Mouse (Mus musculus) mesoderm, embryonic 11.5 days (tissue): Measurements from ENCODE around the gene Cntfr.

ENCODE experiments used
- DNase-seq: peaks from one replicate; pipeline ENCODE4 v3.0.0-alpha.2; 2012; ENCODE audit warnings: low read depth, low spot score

The Cntfr gene

GRCm38 (mm10) chr4:41648627-41649026 is 48.3 kb downstream of the Cntfr start:
- DNase-seq = no peak

GRCm38 (mm10) chr4:41648157-41648556 is 48.7 kb downstream of the Cntfr start:
- DNase-seq = no peak

- no peak for DNase-seq
Observed at GRCm38 (mm10) chr4:41645488-41645887, 51.4 kb downstream of the Cntfr start.

GRCm38 (mm10) chr4:41641199-41641822 is 55.6 kb downstream of the Cntfr start:
- no peak for DNase-seq

DNA sequence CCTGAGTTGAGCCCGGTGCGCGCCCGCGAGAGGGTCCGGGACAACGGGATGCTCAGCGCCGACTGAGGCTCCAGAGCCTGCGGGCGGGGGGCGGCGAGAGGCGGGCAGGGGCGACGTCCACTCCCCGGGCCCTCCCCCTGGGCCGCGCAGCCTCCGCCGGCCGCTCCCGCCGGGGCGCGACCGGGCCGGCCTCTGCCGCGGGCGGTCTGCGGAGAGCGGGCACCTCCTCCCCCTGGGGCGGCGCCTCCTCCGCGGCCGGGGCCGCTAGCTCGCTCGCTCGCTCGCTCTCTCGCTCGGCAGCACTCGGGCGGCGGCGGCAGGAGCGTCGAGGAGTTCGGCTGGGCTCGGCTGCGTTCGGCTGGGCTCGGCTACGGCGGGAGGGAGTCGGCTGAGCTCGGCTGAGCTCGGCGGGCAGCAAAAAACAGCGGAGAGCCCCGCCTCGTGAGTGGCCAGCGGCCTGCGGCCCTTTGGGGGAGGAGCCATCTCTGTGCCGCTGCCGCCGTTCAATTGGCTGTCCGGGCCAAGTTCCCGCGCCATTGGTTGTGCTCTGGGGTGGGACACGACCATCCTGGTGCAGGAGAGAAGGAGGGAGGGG is 56.9 kb downstream of the Cntfr start, which contains the start of gene Enho:
Gene Enho, minus strand, starts transcription at position 412 of the 595 bp plus-strand sequence.
- peak; percentile 95 for DNase-seq

- no peak for DNase-seq
Observed at GRCm38 (mm10) chr4:41639214-41639841, 57.6 kb downstream of the Cntfr start.

GRCm38 (mm10) chr4:41638828-41639213 is 58.1 kb downstream of the Cntfr start:
- no peak for DNase-seq

GRCm38 (mm10) chr4:41638186-41638731 is 58.6 kb downstream of the Cntfr start:
- DNase-seq = no peak

DNA sequence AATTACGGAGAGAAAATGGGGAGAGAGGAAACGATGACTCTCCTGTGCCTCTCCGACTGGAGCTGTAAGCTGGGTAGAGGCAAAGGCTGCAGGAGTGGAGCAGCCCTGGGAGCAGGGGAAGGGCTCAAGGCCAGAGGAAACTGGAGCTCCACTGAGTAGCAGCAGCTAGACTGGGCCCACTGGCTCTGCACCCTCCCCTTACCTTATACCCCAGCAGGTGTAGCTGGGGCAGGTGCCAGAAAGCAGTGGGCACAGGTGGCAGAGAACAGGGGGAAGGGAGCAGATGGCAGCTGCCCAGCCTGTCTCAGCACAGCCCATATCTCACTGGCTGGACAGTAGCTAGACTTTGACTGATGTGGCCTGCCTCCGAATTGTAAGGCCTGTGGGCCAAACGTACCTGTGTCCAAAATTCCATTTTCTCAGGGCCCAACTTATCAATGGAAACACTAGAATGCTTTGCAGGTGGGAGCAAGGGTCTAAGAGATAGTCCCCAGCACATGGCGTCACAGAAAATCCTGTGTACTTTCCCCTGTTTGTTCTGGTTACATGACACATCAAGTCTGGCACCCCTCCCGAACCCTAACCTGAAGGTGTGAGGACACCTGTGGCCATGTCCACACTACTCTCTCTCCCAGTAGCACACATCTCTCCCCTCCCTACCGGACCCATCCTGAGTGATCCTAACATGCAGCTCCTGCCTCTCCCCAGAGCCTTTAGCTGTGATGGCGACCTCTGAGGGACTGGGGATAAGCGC is 59.8 kb downstream of the Cntfr start:
- no peak for DNase-seq

DNA sequence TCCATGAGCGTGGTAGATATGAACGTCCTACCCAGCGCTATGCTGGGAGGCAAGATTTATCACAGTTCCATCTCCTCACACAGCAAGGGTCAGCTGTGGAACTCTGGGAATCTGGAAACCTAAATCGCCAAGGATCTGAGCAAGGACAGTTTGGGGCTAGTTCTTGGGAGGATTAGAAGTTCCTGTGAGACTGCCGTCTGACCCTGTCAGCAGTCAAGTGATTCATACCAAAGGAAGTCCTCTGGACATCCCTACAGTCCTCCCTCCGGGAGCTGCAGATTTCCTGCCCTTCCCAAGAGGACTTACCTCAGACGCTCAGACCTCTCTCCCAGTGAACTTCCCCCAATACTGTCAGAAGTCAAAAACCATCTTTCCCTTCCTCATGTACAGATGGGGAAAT is 60.5 kb downstream of the Cntfr start:
- DNase-seq = no peak

DNA sequence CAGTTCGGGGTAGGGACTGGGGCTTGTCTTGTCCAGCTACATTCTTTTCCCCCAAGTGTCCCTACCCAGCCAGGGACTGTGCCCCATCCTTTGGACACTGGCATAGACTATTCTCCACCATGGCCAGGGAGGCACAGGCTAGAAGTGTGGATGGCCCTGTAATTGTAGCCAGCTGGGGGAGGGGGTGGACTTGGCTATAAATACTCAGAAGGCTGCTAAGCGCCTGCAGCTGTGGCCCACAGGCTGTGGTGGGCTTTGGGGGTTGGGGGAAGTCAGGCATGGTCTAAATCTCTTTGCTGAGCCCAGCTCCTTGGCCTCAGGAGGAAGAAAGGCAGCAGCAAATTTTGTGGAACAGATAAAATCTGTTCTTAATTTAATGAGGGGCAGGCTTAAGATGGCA is 61.0 kb downstream of the Cntfr start:
- DNase-seq = peak; percentile 75

GRCm38 (mm10) chr4:41635224-41635623 is 61.7 kb downstream of the Cntfr start:
- no peak for DNase-seq

DNA sequence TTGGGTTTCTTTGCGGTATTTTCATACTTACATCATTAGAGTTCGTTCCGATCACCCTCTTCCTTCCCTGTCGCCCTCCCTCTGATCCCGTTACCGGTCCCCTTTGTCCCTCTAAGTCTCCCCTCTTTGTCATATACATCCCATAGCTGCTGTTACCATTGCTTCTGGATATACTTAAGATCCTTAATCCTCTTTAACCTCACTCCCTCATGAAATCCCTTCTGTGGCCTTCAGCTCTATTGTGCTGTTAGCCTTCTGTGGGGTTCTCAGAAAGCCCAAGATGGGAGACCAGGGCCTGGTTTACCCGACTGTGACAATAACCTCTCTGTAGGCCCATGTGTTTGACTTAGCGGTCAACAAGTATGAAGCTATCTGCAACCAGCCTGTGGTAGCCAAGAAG is 62.3 kb downstream of the Cntfr start:
- DNase-seq = no peak

GRCm38 (mm10) chr4:41633001-41633400 is 63.9 kb downstream of the Cntfr start:
- DNase-seq = no peak

- DNase-seq = peak; percentile 59
Observed at GRCm38 (mm10) chr4:41631390-41631789, 65.5 kb downstream of the Cntfr start.

DNA sequence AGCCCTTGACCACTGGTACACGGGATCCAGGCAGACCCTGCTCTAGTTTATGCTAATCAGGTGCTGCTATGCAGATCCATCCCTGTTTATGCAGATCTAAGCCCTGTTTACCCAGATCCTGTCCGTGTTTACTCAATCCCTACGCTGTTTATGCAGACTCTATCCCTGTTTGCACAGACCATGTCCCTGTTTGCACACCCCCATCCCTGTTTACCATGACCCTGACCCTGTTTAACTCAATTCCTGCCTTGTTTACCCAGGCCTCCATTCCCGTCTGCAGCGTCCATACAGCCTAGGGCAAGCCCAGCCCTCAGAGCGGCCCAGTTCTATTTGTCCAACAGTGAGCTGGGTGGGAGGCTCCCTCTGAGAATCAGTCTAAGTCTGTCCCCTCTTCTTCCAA is 66.7 kb downstream of the Cntfr start:
- no peak for DNase-seq

DNA sequence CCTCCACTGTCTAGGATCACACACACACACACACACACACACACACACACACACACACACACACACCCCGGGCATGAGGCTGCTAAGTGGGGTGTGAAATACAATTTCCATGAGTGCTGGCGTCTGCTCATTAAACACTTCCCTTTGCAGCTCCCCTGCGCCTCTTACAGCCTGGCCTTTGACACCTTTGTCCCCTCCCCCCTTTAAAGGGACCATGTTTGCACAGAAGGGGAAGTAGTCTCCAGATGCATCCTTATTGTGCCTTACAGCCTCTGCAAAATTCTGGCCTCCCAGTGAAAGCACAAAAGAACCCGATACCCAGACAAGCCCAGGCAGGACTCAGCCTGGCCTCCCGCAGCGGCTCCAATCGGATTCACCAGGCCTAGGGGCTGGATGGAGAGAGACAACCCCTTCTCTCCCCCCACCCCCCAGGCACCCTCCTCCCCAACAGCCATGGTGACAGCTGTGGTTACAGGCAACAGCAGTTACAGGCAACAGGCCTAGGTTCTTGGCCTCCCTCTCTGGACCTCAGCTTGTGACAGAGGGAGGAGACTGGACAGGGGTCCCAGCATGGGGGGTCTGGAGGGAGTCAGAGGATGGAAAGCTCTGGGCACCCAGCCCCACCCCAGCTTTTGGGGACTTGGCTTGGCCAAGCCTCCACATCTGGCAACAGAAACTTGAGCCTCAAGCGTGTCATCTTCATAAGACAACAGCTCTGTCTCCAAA is 68.5 kb downstream of the Cntfr start:
- DNase-seq = peak; percentile 82

GRCm38 (mm10) chr4:41622071-41622470 is 74.8 kb downstream of the Cntfr start:
- no peak for DNase-seq

GRCm38 (mm10) chr4:41618916-41619746 is 77.8 kb downstream of the Cntfr start:
- no peak for DNase-seq
